Mouse (Mus musculus) R1 (cell line): ENCODE data around the gene Dnah11.

Experiments
- DNase-seq: peaks from one replicate; pipeline ENCODE4 v3.0.0-alpha.2; 2018; ENCODE audit warnings: low read depth, low spot score

Dnah11 gene

GRCm38 (mm10) chr12:117862655-117863054 lies 336.2 kb downstream of the Dnah11 start:
- DNase-seq: no peak

- DNase-seq: no peak
These were observed 337.6 kb downstream of the Dnah11 start for GRCm38 (mm10) chr12:117861249-117861648.

GRCm38 (mm10) chr12:117860840-117861239 lies 338.0 kb downstream of the Dnah11 start:
- no peak for DNase-seq

DNA sequence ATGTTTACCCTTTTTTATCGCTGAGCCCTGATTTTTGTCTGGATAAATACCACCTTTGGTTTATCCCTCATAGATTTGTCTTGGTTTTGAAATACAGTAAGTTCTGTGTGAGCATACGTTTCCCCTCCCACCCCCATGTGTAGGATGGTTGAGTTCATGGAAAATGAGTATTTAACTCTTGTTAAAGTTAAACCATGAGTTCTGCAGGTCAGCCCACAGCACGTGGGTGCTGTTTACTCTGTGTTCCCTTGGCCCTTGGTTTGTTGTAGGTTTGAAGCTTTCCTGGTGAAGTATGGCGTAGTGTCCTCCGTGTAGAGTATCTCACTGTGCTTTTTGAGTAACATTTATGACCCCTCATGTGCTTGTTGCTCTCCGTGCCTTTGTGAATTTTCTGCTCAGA lies 341.0 kb downstream of the Dnah11 start:
- no peak for DNase-seq

- no peak for DNase-seq
These were observed 341.8 kb downstream of the Dnah11 start for GRCm38 (mm10) chr12:117857023-117857422.

DNA sequence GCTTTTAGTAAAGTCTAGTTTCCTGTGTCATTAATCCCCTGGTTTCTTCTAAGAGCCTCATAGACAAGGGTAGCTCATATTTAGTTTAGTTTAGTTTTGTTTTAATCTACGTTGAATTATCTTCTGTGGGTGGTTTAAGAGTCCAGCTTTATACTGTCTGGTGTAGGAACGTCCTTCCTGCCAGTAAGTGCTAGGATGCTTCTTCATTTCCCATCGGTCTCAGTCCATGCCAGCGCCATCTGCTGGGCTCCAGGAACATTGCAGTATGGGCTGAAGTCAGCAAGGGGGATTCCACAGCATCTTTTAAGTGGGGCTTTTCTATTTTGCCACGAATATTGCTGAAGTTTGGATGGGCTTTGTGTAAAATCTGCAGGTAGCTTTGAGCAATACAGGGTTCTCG lies 345.5 kb downstream of the Dnah11 start:
- peak; percentile 55 for DNase-seq

GRCm38 (mm10) chr12:117850472-117850871 lies 348.4 kb downstream of the Dnah11 start:
- peak; percentile 30 for DNase-seq

DNA sequence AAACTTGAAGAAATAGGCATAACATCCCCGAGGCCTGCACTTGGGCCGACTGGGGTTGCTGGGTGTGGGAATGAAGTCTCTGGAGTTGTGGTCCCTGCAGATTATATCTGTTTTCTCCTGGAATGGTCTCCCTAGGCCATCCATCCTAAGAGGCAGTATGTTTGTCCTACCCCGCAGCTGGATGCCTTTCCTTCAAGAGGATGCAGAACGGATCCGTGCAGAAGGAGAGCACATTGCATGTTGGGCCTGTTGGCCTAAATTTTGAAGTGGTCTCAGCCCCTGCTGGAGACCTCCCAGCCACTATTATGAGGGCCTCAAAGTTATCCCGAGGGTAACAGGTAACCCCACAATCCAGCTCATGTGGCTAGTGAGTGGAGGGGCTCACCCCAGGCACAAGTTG lies 350.2 kb downstream of the Dnah11 start:
- DNase-seq: no peak

- DNase-seq: no peak
These were observed 353.9 kb downstream of the Dnah11 start for GRCm38 (mm10) chr12:117844917-117845316.

- DNase-seq: no peak
These were observed 354.8 kb downstream of the Dnah11 start for GRCm38 (mm10) chr12:117844075-117844408.

DNA sequence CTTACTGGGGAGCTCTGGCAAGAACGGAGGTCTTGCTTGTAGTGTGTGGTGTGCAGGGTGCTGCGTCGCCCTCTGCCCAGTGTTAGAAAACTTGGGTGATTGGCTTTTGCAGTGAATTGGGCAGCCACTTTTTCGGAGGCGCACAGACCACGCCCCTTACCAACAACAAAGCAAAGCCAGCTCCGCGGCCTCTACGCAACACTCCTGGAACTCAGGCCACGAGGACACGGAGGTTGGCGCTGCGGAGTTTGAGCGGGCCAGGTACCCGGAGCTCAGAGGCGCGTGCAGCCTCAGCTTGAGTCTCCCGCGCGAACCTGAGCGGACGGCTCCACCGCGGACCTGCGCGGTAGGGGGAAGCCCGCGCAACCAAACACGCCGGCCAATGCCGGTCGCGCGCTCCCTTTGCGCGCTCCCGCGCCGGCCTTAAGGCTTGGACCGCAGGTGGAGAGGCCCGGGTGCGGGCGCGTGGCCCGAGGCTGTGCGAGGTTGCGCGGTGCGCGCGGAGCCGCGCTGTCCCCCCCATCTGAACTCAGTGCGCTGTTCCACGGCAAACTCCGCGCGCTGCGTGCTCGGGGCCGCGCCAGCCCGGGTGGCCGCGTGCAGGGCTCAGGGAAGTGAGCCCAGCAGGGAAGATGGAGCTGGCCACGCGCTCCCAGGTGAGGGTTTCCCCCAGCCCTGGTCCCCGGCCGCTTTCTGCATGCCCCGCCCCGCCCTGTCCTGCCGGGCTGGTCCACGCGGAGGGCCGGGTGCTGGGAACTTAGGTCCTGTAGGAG lies 355.4 kb downstream of the Dnah11 start:
- DNase-seq: peak; percentile 89

- no peak for DNase-seq
These were observed 356.2 kb downstream of the Dnah11 start for GRCm38 (mm10) chr12:117842676-117843075.

GRCm38 (mm10) chr12:117840705-117841104 lies 358.1 kb downstream of the Dnah11 start:
- no peak for DNase-seq

DNA sequence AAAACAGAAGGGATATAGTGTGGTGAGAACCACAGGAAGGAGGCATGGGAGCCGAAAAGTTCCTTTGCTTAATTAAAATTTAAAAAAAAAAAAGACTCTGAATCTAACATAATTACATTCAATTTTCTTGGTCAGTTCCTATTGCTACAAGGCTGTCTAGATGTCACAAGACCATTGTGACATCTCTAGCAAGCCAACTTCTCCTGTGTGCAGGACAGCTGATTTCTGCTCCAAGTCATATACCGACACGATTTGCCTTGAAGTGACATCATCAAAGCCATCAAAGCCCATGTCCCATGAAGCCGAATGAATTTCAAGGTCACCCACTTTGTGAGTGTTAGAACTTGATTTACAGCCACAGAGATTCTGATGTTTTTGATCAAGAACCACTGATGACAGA lies 361.5 kb downstream of the Dnah11 start:
- DNase-seq: no peak

DNA sequence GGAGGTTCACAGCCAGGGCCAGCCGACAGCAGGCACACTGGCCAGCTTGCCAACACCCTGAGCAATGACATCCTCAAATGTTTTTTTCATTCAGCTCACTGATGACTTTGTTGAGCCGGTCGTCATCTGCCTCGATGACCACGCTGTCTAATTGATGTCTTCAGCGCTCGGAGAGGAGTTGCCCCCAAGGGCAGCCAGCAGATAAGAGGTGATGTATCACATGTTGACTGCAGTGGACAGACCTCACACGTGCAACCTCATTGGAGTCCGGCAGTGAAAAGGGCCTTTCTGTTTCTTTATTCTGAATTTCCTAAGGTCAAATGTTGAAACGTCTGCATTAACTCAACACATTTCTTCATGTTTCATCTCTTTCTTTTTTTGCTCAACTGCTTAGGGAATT lies 363.5 kb downstream of the Dnah11 start:
- DNase-seq: no peak

- peak; percentile 41 for DNase-seq
These were observed 364.2 kb downstream of the Dnah11 start for GRCm38 (mm10) chr12:117834652-117835051.

DNA sequence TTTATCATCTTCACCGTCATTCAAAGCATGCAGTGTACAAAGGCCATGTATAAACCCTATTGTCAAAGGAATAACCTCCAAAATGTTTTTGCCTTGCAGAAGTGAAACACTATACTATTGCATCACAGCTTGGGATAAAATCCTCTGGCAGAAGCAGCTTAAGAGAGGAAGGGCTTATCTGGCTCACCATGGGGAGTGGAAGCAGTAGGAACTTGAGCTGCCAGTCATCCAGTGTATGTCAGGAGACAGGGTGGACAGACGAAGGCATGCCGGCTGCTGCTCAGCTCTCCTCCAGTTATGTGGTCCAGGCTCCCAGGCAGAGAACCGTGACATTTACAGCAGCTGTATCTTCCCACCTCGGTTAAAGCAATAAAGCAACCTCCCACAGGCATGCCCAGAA lies 366.7 kb downstream of the Dnah11 start:
- DNase-seq: no peak

DNA sequence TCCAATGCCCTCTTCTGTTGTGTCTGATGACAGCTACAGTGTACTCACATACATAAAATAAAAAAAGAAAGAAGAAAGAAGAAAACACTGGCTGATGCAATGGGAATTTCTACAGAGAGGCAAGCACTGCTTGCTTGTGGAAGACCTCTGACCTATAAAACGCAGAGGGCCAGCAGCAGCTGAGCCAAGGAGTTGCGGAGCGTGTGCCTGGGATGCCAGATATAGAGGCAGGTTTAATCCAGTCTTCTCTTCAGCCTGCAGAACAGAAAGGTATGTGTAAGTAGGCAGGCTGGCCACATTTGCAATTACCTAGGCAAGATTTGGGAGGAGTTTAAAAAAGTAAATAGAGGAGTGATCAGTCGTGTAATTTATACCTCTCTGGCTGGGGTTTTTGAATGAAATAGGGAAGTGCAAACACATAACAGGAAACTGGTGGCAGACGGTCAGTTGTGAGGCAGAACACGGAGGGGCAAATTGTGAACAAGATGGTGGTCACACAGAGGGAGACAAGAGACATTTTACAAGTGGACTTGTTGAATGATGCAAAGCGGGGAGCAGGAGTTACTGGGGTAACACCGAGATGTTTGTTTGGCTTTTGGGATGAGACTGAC lies 367.4 kb downstream of the Dnah11 start:
- DNase-seq: no peak

GRCm38 (mm10) chr12:117828350-117828749 lies 370.5 kb downstream of the Dnah11 start:
- DNase-seq: no peak
